Mouse (Mus musculus): ENCODE measurements around the gene Olfr65. TPM values are rescaled to one million over a fixed set of nuclear protein-coding genes. Genes with fewer than 3 reads are reported as not detected.

Gene Olfr65
- polyA plus RNA-seq, 1 experiment from 2014 or later, result not detected

GRCm38 (mm10) chr7:103910047-103910446 lies 6.8 kb downstream of the Olfr65 start:
- Histone ChIP-seq H3K36me3 (no peaks in the 10 kb centered on the region), H3K4me3 (no peak overlapping the region), H3K4me1 (replicated peaks) (peaks cover 8% of the 10 kb centered on the region), H3K9me3 (replicated peaks) (no peaks in the 10 kb centered on the region), H3K27ac (no peak overlapping the region; the same call in 1 of the 2 replicates), H3K27me3 (no peaks in the 10 kb centered on the region), H3K9ac (no peak overlapping the region), H3K4me2 (no peak overlapping the region)
- ATAC-seq (replicated peaks; ENCODE audit: insufficient number of reproducible peaks, insufficient read depth, low FRiP score, low read depth), result peak; percentile 80
- 6% methylated on average over 3 of the region's 3 CpGs for WGBS

GRCm38 (mm10) chr7:103912969-103913511 lies 9.8 kb downstream of the Olfr65 start:
- H3K9ac ChIP-seq, result no peak overlapping the region
- no peak for ATAC-seq (replicated peaks; ENCODE audit: insufficient number of reproducible peaks, insufficient read depth, low FRiP score, low read depth)
- 39% methylated on average over 8 of the region's 8 CpGs for WGBS
- H3K9me3 ChIP-seq (replicated peaks), result no peaks in the 10 kb centered on the region
- no peak overlapping the region for H3K27ac ChIP-seq
- H3K27me3 ChIP-seq, result no peaks in the 10 kb centered on the region
- H3K4me2 ChIP-seq, result no peak overlapping the region
- no peaks in the 10 kb centered on the region for H3K36me3 ChIP-seq
- no peak overlapping the region for H3K4me3 ChIP-seq
- peaks cover 8% of the 10 kb centered on the region for H3K4me1 ChIP-seq (replicated peaks)

- no peaks in the 10 kb centered on the region for H3K36me3 ChIP-seq
- no peaks in the 10 kb centered on the region for H3K9me3 ChIP-seq (replicated peaks)
- H3K27ac ChIP-seq, result no peak overlapping the region
- no peak overlapping the region for H3K9ac ChIP-seq
- no peaks in the 10 kb centered on the region for H3K27me3 ChIP-seq
- H3K4me3 ChIP-seq, result no peak overlapping the region
- H3K4me1 ChIP-seq (replicated peaks), result no peaks in the 10 kb centered on the region
- no peak for ATAC-seq (replicated peaks; ENCODE audit: insufficient number of reproducible peaks, insufficient read depth, low FRiP score, low read depth)
- H3K4me2 ChIP-seq, result no peak overlapping the region
Measured at GRCm38 (mm10) chr7:103915338-103915737, 12.1 kb downstream of the Olfr65 start.

GRCm38 (mm10) chr7:103928525-103928924 lies 25.2 kb downstream of the Olfr65 start, which contains the start of gene Olfr631:
Gene Olfr631 (plus strand): TSS chr7:103928825.
- Histone ChIP-seq H3K27ac (no peak within 1 kb of the TSS), H3K9me3 (replicated peaks) (no peaks in the 10 kb centered on the region), H3K4me2 (no peak within 1 kb of the TSS), H3K4me1 (replicated peaks) (no peaks in the 10 kb centered on the region), H3K4me3 (no peak within 1 kb of the TSS), H3K36me3 (no peaks in the 10 kb centered on the region), H3K27me3 (no peaks in the 10 kb centered on the region), H3K9ac (no peak within 1 kb of the TSS)
- ATAC-seq (replicated peaks; ENCODE audit: insufficient number of reproducible peaks, insufficient read depth, low FRiP score, low read depth), result no peak

- Histone ChIP-seq H3K4me3 (no peak within 1 kb of the TSS), H3K27ac (no peak within 1 kb of the TSS), H3K4me1 (replicated peaks) (no peaks in the 10 kb centered on the region), H3K27me3 (no peaks in the 10 kb centered on the region), H3K36me3 (no peaks in the 10 kb centered on the region), H3K9me3 (replicated peaks) (no peaks in the 10 kb centered on the region), H3K4me2 (no peak within 1 kb of the TSS), H3K9ac (no peak within 1 kb of the TSS)
- 57% methylated on average over 2 of the region's 2 CpGs for WGBS
- no peak for ATAC-seq (replicated peaks; ENCODE audit: insufficient number of reproducible peaks, insufficient read depth, low FRiP score, low read depth)
Measured at GRCm38 (mm10) chr7:103934264-103934663, 31.0 kb downstream of the Olfr65 start, which contains the start of gene Olfr632. Gene Olfr632 (plus strand): TSS chr7:103934347.

- no peak for ATAC-seq (replicated peaks; ENCODE audit: insufficient number of reproducible peaks, insufficient read depth, low FRiP score, low read depth)
- Histone ChIP-seq H3K9ac (no peak overlapping the region), H3K4me3 (no peak overlapping the region), H3K27me3 (no peaks in the 10 kb centered on the region), H3K4me2 (no peak overlapping the region), H3K27ac (no peak overlapping the region), H3K9me3 (replicated peaks) (no peaks in the 10 kb centered on the region), H3K4me1 (replicated peaks) (no peaks in the 10 kb centered on the region), H3K36me3 (no peaks in the 10 kb centered on the region)
- 21% methylated on average over 2 of the region's 2 CpGs for WGBS
Measured at GRCm38 (mm10) chr7:103942730-103943129, 39.4 kb downstream of the Olfr65 start.

- H3K4me3 ChIP-seq, result no peak within 1 kb of the TSS
- no peaks in the 10 kb centered on the region for H3K9me3 ChIP-seq (replicated peaks)
- H3K4me2 ChIP-seq, result no peak within 1 kb of the TSS
- ATAC-seq (replicated peaks; ENCODE audit: insufficient number of reproducible peaks, insufficient read depth, low FRiP score, low read depth), result no peak
- H3K27ac ChIP-seq, result no peak within 1 kb of the TSS
- no peak within 1 kb of the TSS for H3K9ac ChIP-seq
- no peaks in the 10 kb centered on the region for H3K27me3 ChIP-seq
- no peaks in the 10 kb centered on the region for H3K4me1 ChIP-seq (replicated peaks)
- no peaks in the 10 kb centered on the region for H3K36me3 ChIP-seq
Measured at GRCm38 (mm10) chr7:103944137-103944536, 40.9 kb downstream of the Olfr65 start, which contains the start of gene Olfr633. Gene Olfr633 (plus strand): TSS chr7:103944437.

Other genes starting within 250 kb of the Olfr65 start
- gene Olfr623, start 239.8 kb upstream of the Olfr65 start, polyA plus RNA-seq (2015; fragmentation: Nextera tagmentation; extraction: Ambion mirVana), result not detected in 2 replicates
- 0.03 TPM in 2 replicates for gene Olfr624, start 232.3 kb upstream of the Olfr65 start, polyA plus RNA-seq (2015; fragmentation: Nextera tagmentation; extraction: Ambion mirVana)
- not detected in 2 replicates for gene Olfr625-ps1, start 220.8 kb upstream of the Olfr65 start, polyA plus RNA-seq (2015; fragmentation: Nextera tagmentation; extraction: Ambion mirVana)
- not detected in 2 replicates for gene Olfr243, start 188.8 kb upstream of the Olfr65 start, polyA plus RNA-seq (2015; fragmentation: Nextera tagmentation; extraction: Ambion mirVana)
- not detected in 2 replicates for gene Olfr628, start 173.1 kb upstream of the Olfr65 start, polyA plus RNA-seq (2015; fragmentation: Nextera tagmentation; extraction: Ambion mirVana)
- gene Olfr629, start 158.5 kb upstream of the Olfr65 start, polyA plus RNA-seq (2015; fragmentation: Nextera tagmentation; extraction: Ambion mirVana), result not detected in 2 replicates
- not detected in 2 replicates for gene Olfr630, start 146.2 kb upstream of the Olfr65 start, polyA plus RNA-seq (2015; fragmentation: Nextera tagmentation; extraction: Ambion mirVana)
- gene Olfr69, start 131.9 kb upstream of the Olfr65 start, polyA plus RNA-seq (2015; fragmentation: Nextera tagmentation; extraction: Ambion mirVana), result not detected in 2 replicates
- gene Olfr68, start 123.8 kb upstream of the Olfr65 start, polyA plus RNA-seq (2015; fragmentation: Nextera tagmentation; extraction: Ambion mirVana), result not detected in 2 replicates
- gene Olfr67, start 111.7 kb upstream of the Olfr65 start, polyA plus RNA-seq (2015; fragmentation: Nextera tagmentation; extraction: Ambion mirVana), result not detected in 2 replicates
- 13,914 and 14,622 TPM in 2 replicates for gene Hbb-bt, start 89.5 kb upstream of the Olfr65 start, polyA plus RNA-seq (2015; fragmentation: Nextera tagmentation; extraction: Ambion mirVana)
- 40,231 and 44,289 TPM in 2 replicates for gene Hbb-bs, start 75.4 kb upstream of the Olfr65 start, polyA plus RNA-seq (2015; fragmentation: Nextera tagmentation; extraction: Ambion mirVana)
- gene Hbb-bh2, start 63.0 kb upstream of the Olfr65 start, polyA plus RNA-seq (2015; fragmentation: Nextera tagmentation; extraction: Ambion mirVana), result not detected in 2 replicates
- 7.6 and 12.8 TPM in 2 replicates for gene Hbb-bh1, start 60.3 kb upstream of the Olfr65 start, polyA plus RNA-seq (2015; fragmentation: Nextera tagmentation; extraction: Ambion mirVana)
- 765 and 1,617 TPM in 2 replicates for gene Hbb-y, start 50.3 kb upstream of the Olfr65 start, polyA plus RNA-seq (2015; fragmentation: Nextera tagmentation; extraction: Ambion mirVana)
- gene Olfr66, start 17.2 kb upstream of the Olfr65 start, polyA plus RNA-seq (2015; fragmentation: Nextera tagmentation; extraction: Ambion mirVana), result not detected in 2 replicates
- not detected in 2 replicates for gene Olfr64, start 9.0 kb upstream of the Olfr65 start, polyA plus RNA-seq (2015; fragmentation: Nextera tagmentation; extraction: Ambion mirVana)
- gene Olfr631, start 25.3 kb downstream of the Olfr65 start, polyA plus RNA-seq (2015; fragmentation: Nextera tagmentation; extraction: Ambion mirVana), result not detected in 2 replicates
- not detected in 2 replicates for gene Olfr632, start 30.9 kb downstream of the Olfr65 start, polyA plus RNA-seq (2015; fragmentation: Nextera tagmentation; extraction: Ambion mirVana)
- not detected in 2 replicates for gene Olfr633, start 41.0 kb downstream of the Olfr65 start, polyA plus RNA-seq (2015; fragmentation: Nextera tagmentation; extraction: Ambion mirVana)
- not detected in 2 replicates for gene Olfr635, start 67.7 kb downstream of the Olfr65 start, polyA plus RNA-seq (2015; fragmentation: Nextera tagmentation; extraction: Ambion mirVana)
- gene Olfr638, start 95.3 kb downstream of the Olfr65 start, polyA plus RNA-seq (2015; fragmentation: Nextera tagmentation; extraction: Ambion mirVana), result not detected in 2 replicates
- not detected in 2 replicates for gene Olfr639, start 113.8 kb downstream of the Olfr65 start, polyA plus RNA-seq (2015; fragmentation: Nextera tagmentation; extraction: Ambion mirVana)
- gene Olfr640, start 122.1 kb downstream of the Olfr65 start, polyA plus RNA-seq (2015; fragmentation: Nextera tagmentation; extraction: Ambion mirVana), result not detected in 2 replicates
- not detected in 2 replicates for gene Olfr641, start 132.0 kb downstream of the Olfr65 start, polyA plus RNA-seq (2015; fragmentation: Nextera tagmentation; extraction: Ambion mirVana)
- gene Olfr642, start 149.2 kb downstream of the Olfr65 start, polyA plus RNA-seq (2015; fragmentation: Nextera tagmentation; extraction: Ambion mirVana), result not detected in 2 replicates
- gene 4930516K23Rik, start 158.0 kb downstream of the Olfr65 start, polyA plus RNA-seq (2015; fragmentation: Nextera tagmentation; extraction: Ambion mirVana), result not detected in 2 replicates
- gene Olfr644, start 168.4 kb downstream of the Olfr65 start, polyA plus RNA-seq (2015; fragmentation: Nextera tagmentation; extraction: Ambion mirVana), result not detected in 2 replicates
- not detected in 2 replicates for gene Olfr645, start 182.0 kb downstream of the Olfr65 start, polyA plus RNA-seq (2015; fragmentation: Nextera tagmentation; extraction: Ambion mirVana)
- gene Olfr646, start 201.4 kb downstream of the Olfr65 start, polyA plus RNA-seq (2015; fragmentation: Nextera tagmentation; extraction: Ambion mirVana), result not detected in 2 replicates
- gene Ubqln5, start 226.3 kb downstream of the Olfr65 start, polyA plus RNA-seq (2015; fragmentation: Nextera tagmentation; extraction: Ambion mirVana), result not detected in 2 replicates
- gene Olfr643, start 233.9 kb downstream of the Olfr65 start, polyA plus RNA-seq (2015; fragmentation: Nextera tagmentation; extraction: Ambion mirVana), result not detected in 2 replicates
- gene Ubqln3, start 239.8 kb downstream of the Olfr65 start, polyA plus RNA-seq (2015; fragmentation: Nextera tagmentation; extraction: Ambion mirVana), result not detected in 2 replicates
- gene Ubqlnl, start 247.1 kb downstream of the Olfr65 start, polyA plus RNA-seq (2015; fragmentation: Nextera tagmentation; extraction: Ambion mirVana), result not detected in 2 replicates